Mouse (Mus musculus): Measurements from ENCODE around the gene Cabp1. TPM values are rescaled to one million over a fixed set of nuclear protein-coding genes. Genes with fewer than 3 reads are reported as not detected.

Gene Cabp1
- polyA plus RNA-seq, 1 experiment from 2014 or later = 1.2 TPM

DNA sequence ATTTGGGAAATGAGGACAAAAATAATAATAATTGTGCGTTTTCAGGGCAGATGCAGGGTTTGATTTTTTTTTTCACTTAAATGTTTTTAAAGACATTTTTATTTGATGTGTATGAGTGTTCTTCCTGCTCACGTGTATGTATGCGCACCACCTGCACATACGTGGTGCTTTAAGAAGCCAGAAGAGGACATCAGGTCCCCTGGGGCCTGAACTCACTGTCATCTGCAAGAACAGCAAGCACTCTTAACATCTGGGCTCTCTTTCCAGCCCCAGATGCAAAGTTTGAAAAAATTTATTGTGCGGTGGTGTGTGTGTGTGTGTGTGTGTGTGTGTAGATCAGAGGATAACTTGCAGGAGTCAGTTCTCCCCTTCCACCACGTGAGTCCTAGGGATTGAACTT, 16.3 kb downstream of the Cabp1 start:
- Histone ChIP-seq H3K27me3 (ENCODE audit: control insufficient read depth, insufficient read depth, low read length) (no peaks in the 10 kb centered on the region), H3K36me3 (ENCODE audit: control insufficient read depth, insufficient read depth, low read length) (no peaks in the 10 kb centered on the region), H3K9me3 (ENCODE audit: control insufficient read depth, low read length) (no peaks in the 10 kb centered on the region), H3K27ac (ENCODE audit: low read depth, low read length) (no peak overlapping the region), H3K9ac (ENCODE audit: low read length) (no peak overlapping the region), H3K4me3 (ENCODE audit: low read depth, low read length) (no peak overlapping the region), H3K4me2 (ENCODE audit: low read depth, low read length, severe bottlenecking) (no peak overlapping the region), H3K4me1 (replicated peaks; ENCODE audit: control insufficient read depth, insufficient read depth, low read length) (no peaks in the 10 kb centered on the region)
- WGBS = 87% methylated on average over 6 of the region's 6 CpGs
- DNase-seq (ENCODE audit: low spot score) (no peak), ATAC-seq (replicated peaks; ENCODE audit: low FRiP score) (no peak)

DNA sequence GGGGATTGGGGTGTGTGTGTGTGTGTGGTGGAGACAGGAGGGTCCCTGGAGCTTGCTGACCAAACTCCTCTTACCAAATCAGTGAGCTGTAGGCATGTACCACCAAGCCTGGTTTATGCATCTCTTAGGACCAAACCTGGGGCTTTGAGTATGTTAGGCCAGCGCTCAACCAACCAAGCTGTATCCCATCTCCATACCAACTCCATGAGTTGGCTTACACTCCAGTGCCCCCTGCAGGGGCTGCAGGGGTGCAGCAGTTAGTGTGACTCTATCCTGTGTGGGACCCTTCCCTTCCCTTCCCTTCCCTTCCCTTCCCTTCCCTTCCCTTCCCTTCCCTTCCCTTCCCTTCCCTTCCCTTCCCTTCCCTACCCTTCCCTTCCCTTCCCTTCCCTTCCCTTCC, 19.6 kb downstream of the Cabp1 start:
- Histone ChIP-seq H3K27ac (ENCODE audit: low read depth, low read length) (no peak overlapping the region), H3K27me3 (ENCODE audit: control insufficient read depth, insufficient read depth, low read length) (no peaks in the 10 kb centered on the region), H3K4me3 (ENCODE audit: low read depth, low read length) (no peak overlapping the region), H3K36me3 (ENCODE audit: control insufficient read depth, insufficient read depth, low read length) (no peaks in the 10 kb centered on the region), H3K9ac (ENCODE audit: low read length) (no peak overlapping the region), H3K4me1 (replicated peaks; ENCODE audit: control insufficient read depth, insufficient read depth, low read length) (no peaks in the 10 kb centered on the region), H3K4me2 (ENCODE audit: low read depth, low read length, severe bottlenecking) (no peak overlapping the region), H3K9me3 (ENCODE audit: control insufficient read depth, low read length) (no peaks in the 10 kb centered on the region)
- DNase-seq (ENCODE audit: low spot score) (no peak), ATAC-seq (replicated peaks; ENCODE audit: low FRiP score) (no peak)
- WGBS = 71% methylated on average over 1 of the region's 1 CpGs

DNA sequence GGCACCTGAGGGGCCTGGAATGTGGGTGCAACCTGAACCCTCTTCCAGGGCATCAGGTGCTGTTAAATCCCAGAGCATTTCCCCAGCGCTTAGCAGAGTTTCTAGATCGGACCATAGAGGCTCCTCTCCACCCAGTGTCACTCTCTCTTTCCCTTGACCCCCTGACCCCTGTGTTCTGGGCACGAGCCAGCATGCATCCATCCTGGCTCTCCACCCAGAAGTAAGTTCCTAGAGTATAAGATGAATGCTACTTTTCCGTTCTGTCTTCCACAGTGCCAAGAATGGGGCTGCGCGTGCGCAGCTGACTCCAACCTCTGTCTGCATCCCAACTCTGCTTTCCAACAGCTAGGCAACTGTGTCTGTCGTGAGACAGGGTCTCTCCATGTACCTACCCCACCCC, 24.0 kb downstream of the Cabp1 start:
- no peak overlapping the region for H3K9ac ChIP-seq (ENCODE audit: low read length)
- H3K4me2 ChIP-seq (ENCODE audit: low read depth, low read length, severe bottlenecking) = no peak overlapping the region
- H3K27me3 ChIP-seq (ENCODE audit: control insufficient read depth, insufficient read depth, low read length) = no peaks in the 10 kb centered on the region
- H3K9me3 ChIP-seq (ENCODE audit: control insufficient read depth, low read length) = no peaks in the 10 kb centered on the region
- DNase-seq (ENCODE audit: low spot score) (no peak), ATAC-seq (replicated peaks; ENCODE audit: low FRiP score) (no peak)
- 83% methylated on average over 8 of the region's 8 CpGs for WGBS
- no peak overlapping the region for H3K4me3 ChIP-seq (ENCODE audit: low read depth, low read length)
- H3K36me3 ChIP-seq (ENCODE audit: control insufficient read depth, insufficient read depth, low read length) = no peaks in the 10 kb centered on the region
- no peak overlapping the region for H3K27ac ChIP-seq (ENCODE audit: low read depth, low read length)
- H3K4me1 ChIP-seq (replicated peaks; ENCODE audit: control insufficient read depth, insufficient read depth, low read length) = no peaks in the 10 kb centered on the region

DNA sequence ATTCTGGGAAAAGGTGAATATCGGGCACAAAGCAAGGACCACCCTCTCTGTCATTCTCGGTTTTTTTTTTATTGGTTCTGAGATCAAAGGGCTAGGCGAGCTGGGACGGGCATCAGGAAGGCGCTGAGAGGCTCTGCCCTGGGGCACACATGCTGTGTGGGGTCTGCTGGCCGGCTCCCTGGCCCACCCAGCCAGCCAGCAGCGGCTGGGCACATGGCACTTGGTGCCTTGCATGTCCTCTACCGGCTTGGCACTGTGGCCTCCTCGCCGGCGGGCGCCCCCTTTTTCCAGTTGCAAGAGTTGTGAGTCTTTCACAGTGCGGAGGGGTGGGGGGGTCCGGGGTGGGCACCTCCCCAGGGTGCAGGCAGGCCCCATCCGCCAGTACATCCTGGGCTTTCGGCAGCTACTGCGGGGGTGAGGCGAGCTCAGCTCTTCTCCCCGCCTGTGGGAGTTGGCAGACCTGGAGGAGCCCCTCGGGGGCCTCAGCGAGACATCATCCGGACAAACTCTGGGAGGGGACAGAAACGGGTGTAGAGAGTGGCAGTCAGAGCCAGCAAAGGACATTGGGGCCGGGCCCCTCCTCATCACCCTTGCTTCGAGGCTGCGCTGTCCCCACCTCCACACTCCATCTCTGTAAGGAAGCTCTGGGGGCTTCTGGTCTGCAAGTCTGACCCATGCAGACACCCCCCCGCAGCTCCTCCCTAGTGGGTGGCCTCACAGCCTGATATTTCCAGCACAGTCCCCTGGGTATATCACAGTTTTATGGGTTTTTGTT, 25.4 kb downstream of the Cabp1 start:
- WGBS = 58% methylated on average over 27 of the region's 27 CpGs

DNA sequence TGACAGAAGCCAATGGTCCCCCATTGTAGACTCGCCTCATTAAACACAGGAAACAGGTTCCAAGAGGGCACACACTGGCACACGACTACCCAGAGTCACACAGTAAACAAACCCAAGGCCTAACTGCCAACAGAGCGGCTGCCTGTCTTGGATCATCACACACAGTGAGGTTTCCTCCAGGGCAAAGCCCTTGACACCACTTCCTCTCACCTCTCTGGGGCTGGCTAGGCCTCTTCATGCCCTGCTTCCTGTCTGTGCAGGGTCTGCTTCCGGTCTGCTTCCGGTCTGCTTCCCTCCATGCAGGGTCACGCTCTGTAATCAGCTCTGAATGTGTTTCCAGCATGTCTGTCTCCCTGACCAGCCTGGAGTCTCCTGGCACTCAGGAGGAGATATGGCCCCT, 26.8 kb downstream of the Cabp1 start:
- Histone ChIP-seq H3K27me3 (ENCODE audit: control insufficient read depth, insufficient read depth, low read length) (no peaks in the 10 kb centered on the region), H3K36me3 (ENCODE audit: control insufficient read depth, insufficient read depth, low read length) (no peaks in the 10 kb centered on the region), H3K27ac (ENCODE audit: low read depth, low read length) (no peak overlapping the region), H3K4me1 (replicated peaks; ENCODE audit: control insufficient read depth, insufficient read depth, low read length) (no peaks in the 10 kb centered on the region), H3K4me2 (ENCODE audit: low read depth, low read length, severe bottlenecking) (no peak overlapping the region), H3K9me3 (ENCODE audit: control insufficient read depth, low read length) (no peaks in the 10 kb centered on the region), H3K4me3 (ENCODE audit: low read depth, low read length) (no peak overlapping the region), H3K9ac (ENCODE audit: low read length) (no peak overlapping the region)
- WGBS = 81% methylated on average over 6 of the region's 6 CpGs
- DNase-seq (ENCODE audit: low spot score) = no peak
- no peak for ATAC-seq (replicated peaks; ENCODE audit: low FRiP score)

More for the DNA sequence above, 25.4 kb downstream of the Cabp1 start:
- ATAC-seq (replicated peaks; ENCODE audit: low FRiP score) = no peak
- Histone ChIP-seq H3K4me2 (ENCODE audit: low read depth, low read length, severe bottlenecking) (no peak overlapping the region), H3K9me3 (ENCODE audit: control insufficient read depth, low read length) (no peaks in the 10 kb centered on the region), H3K4me3 (ENCODE audit: low read depth, low read length) (no peak overlapping the region), H3K27me3 (ENCODE audit: control insufficient read depth, insufficient read depth, low read length) (no peaks in the 10 kb centered on the region), H3K27ac (ENCODE audit: low read depth, low read length) (no peak overlapping the region), H3K4me1 (replicated peaks; ENCODE audit: control insufficient read depth, insufficient read depth, low read length) (no peaks in the 10 kb centered on the region), H3K36me3 (ENCODE audit: control insufficient read depth, insufficient read depth, low read length) (no peaks in the 10 kb centered on the region), H3K9ac (ENCODE audit: low read length) (no peak overlapping the region)
- DNase-seq (ENCODE audit: low spot score) = no peak

DNA sequence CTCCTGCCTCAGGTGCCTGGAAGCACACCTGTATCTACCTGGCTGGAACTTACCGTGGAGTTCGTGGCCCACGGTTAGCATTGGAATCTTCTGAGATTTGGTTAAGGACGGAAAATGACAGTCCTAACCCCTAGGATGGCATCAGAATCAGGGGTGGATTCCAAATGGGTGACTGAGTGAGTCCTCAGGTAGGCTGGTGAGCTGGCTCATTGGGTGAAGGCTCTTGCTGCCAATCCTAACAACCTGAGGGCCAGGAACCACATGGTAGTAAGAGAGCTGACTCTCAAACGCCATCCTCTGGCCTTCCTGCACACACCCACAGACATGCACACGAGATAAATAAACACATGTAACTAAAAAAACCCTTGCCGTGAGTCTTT, 27.4 kb downstream of the Cabp1 start:
- no peaks in the 10 kb centered on the region for H3K27me3 ChIP-seq (ENCODE audit: control insufficient read depth, insufficient read depth, low read length)
- no peaks in the 10 kb centered on the region for H3K9me3 ChIP-seq (ENCODE audit: control insufficient read depth, low read length)
- 83% methylated on average over 7 of the region's 7 CpGs for WGBS
- no peak for ATAC-seq (replicated peaks; ENCODE audit: low FRiP score)
- H3K36me3 ChIP-seq (ENCODE audit: control insufficient read depth, insufficient read depth, low read length) = no peaks in the 10 kb centered on the region
- no peak overlapping the region for H3K9ac ChIP-seq (ENCODE audit: low read length)
- H3K4me1 ChIP-seq (replicated peaks; ENCODE audit: control insufficient read depth, insufficient read depth, low read length) = no peaks in the 10 kb centered on the region
- no peak overlapping the region for H3K27ac ChIP-seq (ENCODE audit: low read depth, low read length)
- no peak overlapping the region for H3K4me2 ChIP-seq (ENCODE audit: low read depth, low read length, severe bottlenecking)
- no peak for DNase-seq (ENCODE audit: low spot score)
- no peak overlapping the region for H3K4me3 ChIP-seq (ENCODE audit: low read depth, low read length)

DNA sequence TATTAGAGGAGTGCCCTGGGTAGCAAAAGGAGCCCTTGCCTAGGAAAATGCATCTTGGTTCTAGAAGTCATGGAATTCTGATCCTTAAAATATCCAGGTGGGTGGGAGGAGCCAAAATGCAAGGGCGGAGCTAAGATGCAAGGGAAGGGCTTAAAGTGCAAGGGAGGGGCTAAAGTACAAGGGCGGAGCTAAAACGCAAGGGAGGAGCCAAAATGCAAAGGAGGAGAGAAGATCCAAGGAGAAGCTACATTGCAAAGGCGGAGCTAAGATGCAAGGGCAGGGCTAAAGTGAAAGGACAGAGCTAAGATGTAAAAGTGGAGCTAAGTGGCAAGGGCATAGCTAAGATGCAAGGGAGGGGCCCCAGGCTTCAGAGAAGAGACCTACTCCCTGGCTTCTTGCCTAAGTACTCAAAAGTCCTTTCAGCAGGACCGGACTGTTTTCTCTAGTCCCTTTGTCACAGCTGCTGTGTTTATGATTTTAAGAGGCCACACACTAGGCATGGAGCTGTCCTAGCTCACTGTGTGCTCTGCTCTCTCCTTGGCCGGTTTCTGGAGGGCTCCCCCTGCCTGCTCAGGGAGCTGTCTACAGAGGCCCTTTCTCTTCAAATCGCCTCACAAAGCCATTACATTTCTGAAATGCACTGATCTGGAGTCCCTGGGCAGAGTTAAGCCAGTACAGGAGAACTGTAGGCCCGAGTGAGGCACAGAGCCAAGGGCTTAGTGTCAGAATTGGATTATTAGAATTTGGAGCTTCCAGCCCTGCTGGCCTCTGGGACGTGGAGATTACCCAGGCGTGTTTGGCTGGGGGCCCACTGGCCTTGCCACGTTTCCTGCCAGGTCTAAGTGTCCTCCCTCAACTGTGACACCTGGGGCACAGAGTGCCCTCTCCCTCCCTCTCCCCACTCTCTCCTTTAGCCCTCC, 28.0 kb downstream of the Cabp1 start:
- Histone ChIP-seq H3K4me3 (ENCODE audit: low read depth, low read length) (no peak overlapping the region), H3K9ac (ENCODE audit: low read length) (no peak overlapping the region), H3K4me1 (replicated peaks; ENCODE audit: control insufficient read depth, insufficient read depth, low read length) (peaks cover 3% of the 10 kb centered on the region; the same call in 1 of the 2 replicates), H3K27me3 (ENCODE audit: control insufficient read depth, insufficient read depth, low read length) (no peaks in the 10 kb centered on the region), H3K9me3 (ENCODE audit: control insufficient read depth, low read length) (no peaks in the 10 kb centered on the region), H3K36me3 (ENCODE audit: control insufficient read depth, insufficient read depth, low read length) (no peaks in the 10 kb centered on the region), H3K27ac (ENCODE audit: low read depth, low read length) (no peak overlapping the region), H3K4me2 (ENCODE audit: low read depth, low read length, severe bottlenecking) (no peak overlapping the region)
- WGBS = 55% methylated on average over 11 of the region's 11 CpGs
- DNase-seq (ENCODE audit: low spot score) (no peak), ATAC-seq (replicated peaks; ENCODE audit: low FRiP score) (no peak)

DNA sequence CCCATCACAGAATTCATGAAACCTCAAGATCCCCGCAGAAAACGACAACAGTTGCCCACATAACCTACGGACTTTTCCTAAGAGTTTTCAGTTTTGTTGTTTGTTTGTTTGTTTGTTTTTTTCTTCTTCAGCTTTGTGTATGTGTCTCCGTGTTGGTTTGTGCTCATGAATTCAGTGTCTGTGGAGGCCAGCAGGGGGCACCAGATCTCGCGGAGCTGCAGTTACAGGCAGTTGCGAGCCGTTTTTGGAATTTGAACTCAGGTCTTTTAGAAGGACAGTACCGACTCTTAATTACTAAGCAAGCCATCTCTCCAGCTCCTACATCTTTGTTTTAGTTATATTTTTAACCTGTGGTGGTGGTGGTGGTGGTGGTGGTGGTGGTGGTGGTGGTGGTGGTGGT, 28.8 kb downstream of the Cabp1 start:
- ATAC-seq (replicated peaks; ENCODE audit: low FRiP score) (no peak), DNase-seq (ENCODE audit: low spot score) (peak; percentile 67)
- Histone ChIP-seq H3K9ac (ENCODE audit: low read length) (no peak overlapping the region), H3K9me3 (ENCODE audit: control insufficient read depth, low read length) (no peaks in the 10 kb centered on the region), H3K4me2 (ENCODE audit: low read depth, low read length, severe bottlenecking) (no peak overlapping the region), H3K4me1 (replicated peaks; ENCODE audit: control insufficient read depth, insufficient read depth, low read length) (peaks cover 5% of the 10 kb centered on the region; the same call in 1 of the 2 replicates), H3K4me3 (ENCODE audit: low read depth, low read length) (no peak overlapping the region), H3K27me3 (ENCODE audit: control insufficient read depth, insufficient read depth, low read length) (no peaks in the 10 kb centered on the region), H3K27ac (ENCODE audit: low read depth, low read length) (no peak overlapping the region), H3K36me3 (ENCODE audit: control insufficient read depth, insufficient read depth, low read length) (no peaks in the 10 kb centered on the region)
- WGBS = 58% methylated on average over 9 of the region's 9 CpGs

All from forebrain, embryonic 11.5 days (tissue).